Mouse (Mus musculus) liver, adult 2 months (tissue): ENCODE data around the gene Hps3.

Experiments
- CTCF ChIP-seq: fragments of 200-500 bp; IDR thresholded peaks from 2 replicates; pipeline ENCODE4 v1.5.1; 2011; ENCODE audit warnings: low read depth, low read length, control low read depth
- POLR2A ChIP-seq: fragments of 200-500 bp; IDR thresholded peaks from 2 replicates; pipeline ENCODE4 v1.6.1; 2011; ENCODE audit warnings: low read length, control low read depth; ENCODE audit not compliant: insufficient read depth; ENCODE audit errors: extremely low read depth

GRCm38 (mm10) chr3:19999551-19999950 lies 35.6 kb downstream of the Hps3 start:
- TF ChIP-seq CTCF (no peak), POLR2A (no peak)
